Mouse (Mus musculus) MN1 (cell line): ENCODE data around the gene Zfp14.

Source experiments
- DNase-seq: peaks from one replicate; pipeline ENCODE4 v3.0.0-alpha.2; 2016; ENCODE audit warnings: low spot score

The Zfp14 gene

GRCm38 (mm10) chr7:30050882-30051548, at the start of gene Zfp14:
Gene Zfp14, minus strand, starts transcription at chr7:30051380.
- DNase-seq = peak; percentile 90

DNA sequence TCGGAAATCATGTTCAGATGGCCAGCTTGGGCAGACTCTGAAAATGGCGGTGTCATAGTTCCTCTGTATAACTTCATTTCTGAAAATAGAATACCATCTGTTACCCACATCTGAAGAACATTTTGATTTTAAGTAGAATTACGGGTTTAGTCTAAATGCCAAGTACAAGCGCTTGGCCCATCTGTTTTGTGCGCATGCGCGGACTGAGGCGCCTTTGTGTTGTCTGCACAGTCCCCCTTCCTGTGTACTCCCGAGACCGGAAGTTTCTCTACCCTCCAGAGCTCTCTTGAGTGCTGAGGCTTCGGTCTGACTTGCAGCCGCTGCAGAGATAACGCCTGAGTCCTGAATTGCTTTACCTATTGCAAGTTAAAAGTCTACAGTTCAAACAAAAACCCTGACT, 48.1 kb upstream of the Zfp14 start:
- DNase-seq = no peak

- DNase-seq = peak; percentile 10
Observed at GRCm38 (mm10) chr7:30095551-30096125, 44.5 kb upstream of the Zfp14 start.

DNA sequence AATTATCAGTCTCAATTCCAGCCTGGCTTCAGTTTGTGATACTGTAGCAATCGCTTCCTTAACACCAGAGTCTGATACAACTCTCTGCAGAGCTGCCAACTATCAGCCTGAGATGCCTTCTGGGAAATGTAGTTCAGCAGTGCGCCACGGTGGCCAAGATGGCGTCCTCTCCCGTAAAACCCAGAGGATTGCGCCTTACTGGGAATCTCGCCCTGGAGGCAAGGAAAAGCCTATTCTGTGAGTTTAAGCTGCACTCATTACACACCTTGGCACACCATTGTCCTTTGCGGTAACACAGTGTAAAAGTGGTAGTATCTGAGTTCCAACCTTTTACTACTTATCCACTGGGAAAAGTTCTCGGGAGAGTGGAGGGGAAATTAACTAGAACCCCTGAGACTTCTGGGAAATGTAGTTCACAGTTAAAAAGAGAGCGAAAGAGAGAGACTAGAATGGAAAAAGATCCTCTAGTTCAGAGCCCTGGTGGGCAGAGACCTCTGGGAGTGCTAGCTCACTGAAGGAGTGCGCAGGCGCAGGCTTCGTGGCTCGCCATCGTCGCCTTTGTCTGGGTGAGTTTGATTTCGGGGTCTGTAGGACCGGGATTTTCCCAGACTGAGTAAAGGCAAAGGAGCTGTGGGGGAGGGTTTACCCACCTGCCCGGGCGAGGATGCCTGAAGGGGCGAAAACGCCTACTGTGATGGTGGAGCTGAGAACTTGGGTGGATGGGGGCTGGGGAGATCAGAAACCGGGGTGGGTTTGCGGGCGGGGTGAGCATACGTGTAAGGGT, 43.7 kb upstream of the Zfp14 start, which contains the start of gene Zfp260:
TSS of gene Zfp260 (plus strand) at position 132 of the 784 bp plus-strand sequence.
- DNase-seq = peak; percentile 95

- no peak for DNase-seq
Observed at GRCm38 (mm10) chr7:30093918-30094415, 42.8 kb upstream of the Zfp14 start.

DNA sequence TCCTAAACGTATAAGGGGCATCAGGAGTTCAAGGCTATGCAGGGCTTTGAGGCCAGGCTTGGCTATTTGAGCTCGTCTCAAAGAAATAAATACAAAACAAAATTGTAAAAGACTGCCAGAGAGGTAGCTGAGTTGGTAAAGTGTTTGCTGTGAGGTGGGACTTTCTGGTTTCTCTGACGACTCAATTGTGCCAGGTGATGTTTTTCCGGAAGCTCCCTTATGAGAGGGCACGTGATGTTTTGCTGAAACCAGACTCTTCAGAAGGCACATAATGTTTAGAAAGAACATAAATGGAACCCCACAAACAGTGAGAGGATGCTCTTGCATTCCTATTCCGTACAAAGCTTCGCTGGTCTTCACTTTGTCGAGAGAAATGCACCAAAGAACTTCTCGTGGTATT, 41.5 kb upstream of the Zfp14 start:
- DNase-seq = no peak

DNA sequence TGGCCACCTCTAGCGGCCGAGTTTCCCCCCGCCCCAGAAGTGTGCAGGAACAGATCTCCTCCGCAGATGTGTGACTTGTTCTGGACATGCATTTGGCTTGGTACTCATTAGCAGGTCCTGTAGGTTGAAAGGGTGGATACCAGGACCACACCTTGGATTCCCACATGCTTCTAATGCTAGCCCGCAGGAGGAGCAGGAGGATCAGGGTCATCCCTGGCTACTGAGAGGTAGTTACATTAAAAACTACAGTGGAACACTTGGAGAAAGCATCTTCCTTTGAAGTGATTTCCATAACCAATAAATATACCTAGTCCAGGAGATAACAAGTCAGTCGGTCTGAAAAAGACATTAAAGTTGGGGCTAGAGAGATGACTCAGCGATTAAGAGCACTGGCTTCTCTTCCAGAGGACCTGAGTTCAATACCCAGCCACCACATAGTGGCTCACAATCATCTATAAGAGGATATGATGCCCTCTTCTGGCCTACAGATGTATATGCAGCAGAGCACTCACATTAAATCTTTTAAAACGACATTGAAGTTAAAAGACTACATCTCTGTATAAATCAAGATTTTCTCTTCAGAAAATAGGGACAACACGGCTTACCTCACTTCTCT, 39.9 kb upstream of the Zfp14 start:
- DNase-seq = peak; percentile 8

DNA sequence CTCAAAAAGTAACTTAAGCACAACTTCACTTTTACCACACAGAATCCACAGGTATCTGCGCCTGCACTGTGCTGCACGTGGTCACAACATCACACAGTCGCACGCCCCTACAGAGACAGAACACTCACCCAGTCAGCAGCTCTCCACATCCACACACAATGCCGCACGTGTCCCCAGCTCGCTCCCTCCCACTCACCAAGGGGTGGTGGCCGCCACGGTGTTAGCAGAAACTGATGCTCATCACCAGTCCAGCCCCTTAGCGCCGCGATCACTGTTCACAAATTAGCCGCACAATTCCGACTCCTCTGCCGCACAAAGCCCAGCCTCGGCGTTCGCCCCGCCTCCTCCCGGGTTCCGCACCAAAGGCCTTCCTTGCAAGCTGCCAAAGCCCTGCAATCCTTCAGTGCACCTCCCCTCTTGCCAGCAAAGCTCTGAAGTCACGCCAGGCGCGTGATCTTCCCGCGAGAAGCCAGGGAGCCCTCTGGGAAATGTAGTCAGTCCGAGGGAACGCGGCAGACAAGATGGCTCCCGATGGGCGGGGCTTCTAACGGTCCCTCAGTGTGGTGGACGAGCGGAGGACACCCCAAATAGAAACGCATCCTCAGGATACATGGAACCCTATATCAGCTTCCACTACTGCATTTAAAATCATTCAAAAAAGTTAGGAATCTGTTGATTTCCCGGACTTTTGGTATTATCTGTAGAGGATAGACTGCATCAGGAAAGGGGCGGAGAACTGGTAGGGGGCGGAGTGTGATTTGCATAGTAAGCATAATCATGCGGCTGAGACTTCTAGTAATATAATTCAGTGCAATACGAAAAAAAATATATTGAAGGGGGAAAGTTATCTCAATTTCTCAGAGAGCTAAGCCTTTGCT, 39.2 kb upstream of the Zfp14 start, which contains the start of the genes Gm26920 and Zfp566:
TSS of gene Gm26920 (minus strand) at position 319 of the 878 bp plus-strand sequence.
TSS of gene Zfp566 (minus strand) at position 436 of the 878 bp plus-strand sequence.
- peak; percentile 95 for DNase-seq

- DNase-seq = no peak
Observed at GRCm38 (mm10) chr7:30089405-30089804, 38.2 kb upstream of the Zfp14 start.

DNA sequence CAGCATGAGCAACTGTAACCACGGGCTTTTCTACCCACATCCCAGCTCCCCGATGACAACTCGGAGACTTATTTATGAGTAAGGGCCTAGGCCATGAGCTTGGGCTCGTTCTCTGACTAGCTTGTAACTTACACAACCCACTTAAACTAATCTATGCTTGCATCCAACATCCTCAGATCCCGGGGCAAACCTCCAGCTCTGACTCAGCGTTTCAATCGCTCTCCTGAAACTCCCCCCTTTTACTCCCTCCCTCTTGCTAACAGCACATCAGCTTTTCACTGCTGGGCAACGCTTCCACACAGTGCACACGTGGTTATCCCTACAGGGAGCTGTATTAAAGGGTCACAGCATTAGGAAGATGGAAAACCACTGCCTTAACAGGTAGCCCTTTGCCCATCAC, 35.3 kb upstream of the Zfp14 start:
- no peak for DNase-seq

GRCm38 (mm10) chr7:30072146-30073028, 21.2 kb upstream of the Zfp14 start, which contains the start of gene Zfp82:
Gene Zfp82, minus strand, starts transcription at chr7:30072900.
- DNase-seq = peak; percentile 79

DNA sequence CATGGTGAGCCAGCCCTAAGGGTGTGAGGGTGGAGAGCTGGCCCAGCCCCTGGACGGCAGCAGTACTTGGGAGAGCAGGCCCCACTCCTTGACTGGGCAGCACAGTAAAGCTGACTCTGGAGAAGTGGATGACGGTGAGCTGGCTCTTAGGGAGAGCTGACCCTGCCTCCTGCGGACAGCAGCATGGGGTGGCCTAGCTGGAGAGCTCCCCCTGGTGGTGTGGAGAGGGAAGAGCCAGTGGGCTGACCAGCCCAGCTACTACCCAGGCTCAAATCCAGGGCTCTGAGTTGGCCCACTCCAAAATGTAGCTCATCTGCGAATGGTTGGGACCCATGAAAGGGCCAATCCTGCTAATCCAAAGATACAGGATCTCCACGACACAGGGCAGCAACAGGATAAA, 13.4 kb upstream of the Zfp14 start:
- no peak for DNase-seq

- no peak for DNase-seq
Observed at GRCm38 (mm10) chr7:30062478-30062877, 11.3 kb upstream of the Zfp14 start.

GRCm38 (mm10) chr7:30060341-30060740, 9.2 kb upstream of the Zfp14 start:
- DNase-seq = no peak

DNA sequence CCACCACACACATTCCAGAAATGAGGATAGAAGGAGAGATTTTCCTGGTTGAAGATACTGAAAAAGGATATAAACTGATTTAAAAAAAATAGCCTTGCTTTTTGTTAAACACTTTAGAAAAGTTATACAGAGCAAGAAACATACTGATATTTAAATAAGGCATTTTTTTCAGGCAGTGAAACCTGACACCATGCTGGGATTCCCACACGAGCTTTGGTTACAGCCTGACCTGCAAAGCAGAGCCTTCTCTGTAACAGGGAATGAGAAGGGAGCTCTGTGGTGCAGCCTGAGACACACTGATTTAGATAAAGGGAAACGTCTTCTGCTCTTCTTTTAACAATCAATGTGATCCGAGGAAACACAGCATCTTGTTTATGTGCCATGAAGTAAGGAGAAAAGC, 2.4 kb upstream of the Zfp14 start:
- DNase-seq = no peak

DNA sequence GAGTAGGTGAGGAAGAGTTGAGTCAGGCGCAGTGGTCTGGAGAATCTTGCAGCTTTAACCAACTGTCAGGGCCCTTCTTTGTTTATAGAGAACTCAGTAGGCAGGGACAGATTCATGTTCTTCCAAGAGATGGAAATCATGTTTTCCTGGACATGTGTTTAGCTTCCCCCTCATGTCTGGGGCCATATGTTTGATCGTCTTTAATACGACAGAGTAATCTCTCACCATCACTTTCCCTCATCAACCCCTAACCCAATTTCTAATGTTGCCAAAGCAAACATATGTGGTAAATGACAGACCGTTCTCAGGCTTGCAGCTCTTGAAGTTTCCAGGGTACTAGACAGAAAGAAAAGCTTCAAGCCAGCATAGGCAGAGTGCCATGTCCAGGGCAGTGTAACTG, 3.1 kb downstream of the Zfp14 start:
- DNase-seq = peak; percentile 22

GRCm38 (mm10) chr7:30044354-30044753, 6.8 kb downstream of the Zfp14 start:
- no peak for DNase-seq

- DNase-seq = no peak
Observed at GRCm38 (mm10) chr7:30034331-30034730, 16.8 kb downstream of the Zfp14 start.

DNA sequence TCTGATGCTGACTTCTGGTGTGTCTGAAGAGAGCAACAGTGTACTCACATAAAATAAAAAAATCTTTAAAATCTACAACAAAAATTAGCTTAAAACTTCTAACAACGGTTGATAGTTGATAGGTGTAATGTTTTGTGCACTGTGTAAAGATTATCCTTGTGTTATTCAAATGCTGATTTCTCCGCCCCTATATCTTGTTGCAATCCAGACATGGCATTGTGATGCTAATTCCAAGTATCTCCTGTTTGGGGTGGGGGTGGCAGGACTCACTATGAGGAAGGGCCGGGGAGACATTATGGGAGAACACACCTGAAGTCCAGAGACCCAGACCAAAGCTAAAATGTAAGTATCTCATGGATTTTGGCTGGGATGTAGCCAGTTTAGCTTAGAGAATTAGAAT, 19.8 kb downstream of the Zfp14 start:
- DNase-seq = no peak

DNA sequence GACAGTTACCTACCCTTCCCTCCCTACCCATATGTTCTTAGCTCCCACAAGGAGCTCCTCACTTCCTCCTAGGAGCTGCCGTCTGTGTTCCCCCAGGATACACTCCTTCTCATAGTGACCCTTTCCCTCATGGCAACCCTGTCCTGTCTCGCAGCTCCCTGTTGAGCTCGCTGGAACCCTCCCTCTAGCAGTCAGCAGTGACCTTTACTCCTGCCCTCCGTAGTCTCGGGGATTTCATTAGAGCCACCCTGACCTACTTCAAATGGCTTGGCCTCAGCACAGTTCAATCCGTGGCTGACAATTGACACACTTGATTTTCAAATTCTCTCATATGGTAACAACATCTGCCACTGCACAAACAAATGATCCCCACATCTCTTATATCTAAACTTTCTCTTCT, 20.5 kb downstream of the Zfp14 start:
- no peak for DNase-seq
